Comparison of ENCODE assay signal across 16 mouse cellular contexts in the genomic region with DNA sequence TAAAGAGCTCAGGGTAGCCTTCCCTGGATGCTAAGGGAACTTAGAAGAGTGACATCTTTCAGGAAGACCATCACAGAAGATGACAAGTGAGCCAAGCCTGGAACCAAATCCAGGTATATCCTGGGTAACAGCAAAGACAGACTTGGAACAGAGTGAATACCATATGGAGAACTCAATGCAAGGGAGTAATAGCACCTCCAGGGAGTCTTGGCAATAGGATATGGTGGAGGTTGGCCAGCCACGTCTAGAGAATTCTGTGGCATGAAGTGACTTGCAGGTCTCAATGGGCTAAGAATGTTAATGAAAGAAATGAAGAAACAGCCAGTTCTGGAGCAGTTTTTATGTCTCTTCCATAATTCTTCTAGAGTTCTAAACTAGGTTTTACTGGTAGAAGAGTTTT.
A peak's percentile ranks its signal among the peaks of the same experiment; 100 is the strongest.
DNase-seq lines count a peak whose midpoint lies in the region; ATAC-seq lines count a peak whose summit lies in the region.
"Had no signal": no experiment of that assay in that cellular context is flagged by ENCODE, and none has a peak within 500 bp of the region (broad histone marks: within the 10 kb centered on the region; RNA-seq: fewer than 3 reads in every experiment).

No protein-coding gene starts in this region.

- peak; percentile 82 to 84 for DNase-seq in cerebellum, postnatal 10 days
- no peak for DNase-seq in cerebellum, postnatal 4 days (ENCODE audit: low spot score in 2 of 2)
- no peak for DNase-seq in frontal cortex, postnatal 25 days (ENCODE audit: low spot score in 2 of 2)
- DNase-seq in left cerebral cortex, postnatal 36 days (ENCODE audit: low spot score in 2 of 2) = peak; percentile 43 to 52
- DNase-seq in left cerebral cortex, adult 8-10 months (ENCODE audit: low spot score in 2 of 2) = no peak
- peak; percentile 55 for DNase-seq in fat pad, adult 2 months (ENCODE audit: extremely low read depth, low read depth, low spot score)
- no peak for DNase-seq in kidney, postnatal 14 days
- DNase-seq: adrenal gland, postnatal 14 days; gastrocnemius, postnatal 10 days; heart, postnatal 36 days; kidney, adult 2 months had no signal

- peak; percentile 70 for ATAC-seq in frontal cortex, adult (ENCODE audit: low TSS enrichment)
- ATAC-seq: activated CD4-positive, CD25-positive, alpha-beta regulatory T cell, adult 4 months; forebrain, embryonic 14.5 days; intestine, embryonic 16.5 days; Patski had no signal

- intact Hi-C loops in left cerebral cortex, postnatal 36 days (cut with DNase I) = loop anchor here (5.0 kb wide), 2 partner anchors 36 to 166 kb away; no protein-coding TSS in a partner anchor

Comparison
In these comparisons a context has a peak if more than half of its experiments do, and no peak if none do; other contexts are left out.
1. DNase-seq: peak in cerebellum, postnatal 10 days (2 of 2), left cerebral cortex, postnatal 36 days (2 of 2) and fat pad, adult 2 months (single experiment); none in cerebellum, postnatal 4 days (0 of 2), frontal cortex, postnatal 25 days (0 of 2), left cerebral cortex, adult 8-10 months (0 of 2) and kidney, postnatal 14 days (single experiment).